Mouse (Mus musculus): Measurements from ENCODE around the gene Homer3. TPM values are rescaled to one million over a fixed set of nuclear protein-coding genes. Genes with fewer than 3 reads are reported as not detected.
A peak's percentile ranks its signal among the peaks of the same experiment; 100 is the strongest.

Homer3 gene
- total RNA-seq (2021) = 10 to 100 TPM; 16.6 to 18.0 TPM
- long read RNA-seq, experiment 1, transcript Homer3-203 (10 exons, 2,445 nt) = major isoform, 26 of 40 reads
- long read RNA-seq, experiment 1, partial matches to known transcripts = 10 of 40 reads
- long read RNA-seq, experiment 1, other reads (novel, unspliced or antisense) = 3 of 40 reads
- long read RNA-seq, experiment 2, transcript Homer3-203 (10 exons, 2,445 nt) = major isoform, 28 of 35 reads
- long read RNA-seq, experiment 2, partial matches to known transcripts = 5 of 35 reads
- long read RNA-seq, experiment 2, other reads (novel, unspliced or antisense) = 2 of 35 reads

GRCm38 (mm10) chr8:70282603-70283135 lies at the start of gene Homer3:
TSS of gene Homer3 (plus strand) at chr8:70282827.
- intact Hi-C loops (cut with DNase I) = no loop called here
- DNase-seq = peak; percentile 95 to 96

GRCm38 (mm10) chr8:70233606-70234005 lies 49.0 kb upstream of the Homer3 start:
- DNase-seq = no peak
- intact Hi-C loops (cut with DNase I) = no loop called here

- peak; percentile 95 to 96 for DNase-seq
- intact Hi-C loops (cut with DNase I) = no loop called here
Measured at GRCm38 (mm10) chr8:70234080-70234780, 48.4 kb upstream of the Homer3 start, which contains the start of the genes Sugp2 and Armc6. TSS of gene Sugp2 (plus strand) at chr8:70234226. TSS of gene Armc6 (minus strand) at chr8:70234466.

GRCm38 (mm10) chr8:70234781-70235128 lies 47.9 kb upstream of the Homer3 start:
- DNase-seq = no peak
- intact Hi-C loops (cut with DNase I) = no loop called here

GRCm38 (mm10) chr8:70237842-70238241 lies 44.8 kb upstream of the Homer3 start:
- intact Hi-C loops (cut with DNase I) = no loop called here
- no peak for DNase-seq

GRCm38 (mm10) chr8:70240642-70241041 lies 42.0 kb upstream of the Homer3 start:
- no peak for DNase-seq
- intact Hi-C loops (cut with DNase I) = no loop called here

- no peak for DNase-seq
- intact Hi-C loops (cut with DNase I) = no loop called here
Measured at GRCm38 (mm10) chr8:70246622-70247021, 36.0 kb upstream of the Homer3 start.

GRCm38 (mm10) chr8:70247841-70248240 lies 34.8 kb upstream of the Homer3 start:
- no peak for DNase-seq
- intact Hi-C loops (cut with DNase I) = no loop called here

GRCm38 (mm10) chr8:70254628-70255027 lies 28.0 kb upstream of the Homer3 start:
- no peak for DNase-seq
- intact Hi-C loops (cut with DNase I) = no loop called here

GRCm38 (mm10) chr8:70257456-70257855 lies 25.2 kb upstream of the Homer3 start:
- intact Hi-C loops (cut with DNase I) = no loop called here
- no peak for DNase-seq

- DNase-seq = peak in 1 of 2 experiments; percentile 37
- intact Hi-C loops (cut with DNase I) = no loop called here
Measured at GRCm38 (mm10) chr8:70258600-70258999, 24.0 kb upstream of the Homer3 start.

GRCm38 (mm10) chr8:70259043-70259442 lies 23.6 kb upstream of the Homer3 start:
- no peak for DNase-seq

GRCm38 (mm10) chr8:70267674-70268073 lies 15.0 kb upstream of the Homer3 start:
- DNase-seq = no peak
- intact Hi-C loops (cut with DNase I) = no loop called here

More at GRCm38 (mm10) chr8:70259043-70259442, 23.6 kb upstream of the Homer3 start:
- intact Hi-C loops (cut with DNase I) = no loop called here

GRCm38 (mm10) chr8:70268311-70268710 lies 14.3 kb upstream of the Homer3 start:
- DNase-seq = no peak
- intact Hi-C loops (cut with DNase I) = no loop called here

GRCm38 (mm10) chr8:70268799-70269565 lies 13.6 kb upstream of the Homer3 start:
- intact Hi-C loops (cut with DNase I) = no loop called here
- peak in 1 of 2 experiments; percentile 47 for DNase-seq

- DNase-seq = peak in 1 of 2 experiments; percentile 25
- intact Hi-C loops (cut with DNase I) = no loop called here
Measured at GRCm38 (mm10) chr8:70272949-70273348, 9.7 kb upstream of the Homer3 start.

GRCm38 (mm10) chr8:70274350-70274749 lies 8.3 kb upstream of the Homer3 start:
- intact Hi-C loops (cut with DNase I) = no loop called here
- DNase-seq = no peak

- peak; percentile 34 for DNase-seq
- intact Hi-C loops (cut with DNase I) = no loop called here
Measured at GRCm38 (mm10) chr8:70276476-70276875, 6.2 kb upstream of the Homer3 start.

- no peak for DNase-seq
- intact Hi-C loops (cut with DNase I) = no loop called here
Measured at GRCm38 (mm10) chr8:70278175-70278574, 4.5 kb upstream of the Homer3 start.

GRCm38 (mm10) chr8:70279266-70279665 lies 3.4 kb upstream of the Homer3 start:
- intact Hi-C loops (cut with DNase I) = no loop called here
- DNase-seq = no peak

GRCm38 (mm10) chr8:70281001-70281400 lies 1.6 kb upstream of the Homer3 start:
- intact Hi-C loops (cut with DNase I) = no loop called here
- no peak for DNase-seq
